Comparison of ENCODE assay signal across 22 mouse cellular contexts in the genomic region with DNA sequence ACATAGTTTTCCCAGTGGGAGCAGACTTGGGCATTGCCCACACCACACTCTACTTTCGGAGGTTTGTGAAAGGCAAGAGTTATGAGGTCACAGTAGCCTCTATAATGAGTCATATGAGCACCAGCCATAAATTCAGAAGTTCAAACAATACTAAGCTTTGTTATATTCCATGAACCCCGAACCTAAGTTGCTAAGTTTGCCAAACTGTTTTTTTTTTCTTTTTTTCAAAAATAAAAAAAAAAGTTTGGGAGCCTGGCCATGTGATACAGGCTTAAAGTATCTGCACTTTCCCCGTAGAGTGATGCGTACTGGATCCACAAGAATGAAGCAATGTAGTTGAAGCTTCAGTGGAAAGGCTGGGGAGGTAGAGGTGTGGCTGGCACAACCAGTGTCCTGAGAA. TPM values are rescaled to one million over a fixed set of nuclear protein-coding genes. Genes with fewer than 3 reads are reported as not detected.
"Had no signal": no experiment of that assay in that cellular context is flagged by ENCODE, and none has a peak within 500 bp of the region (broad histone marks: within the 10 kb centered on the region; RNA-seq: fewer than 3 reads in every experiment).

No protein-coding gene starts in this region.

- H3K27me3 ChIP-seq: limb, embryonic 13.5 days; liver, embryonic 12.5 days; liver, embryonic 15.5 days; lung, embryonic 15.5 days; megakaryocyte, embryonic 14.5 days; neural tube, embryonic 12.5 days; neural tube, embryonic 15.5 days; stomach, embryonic 15.5 days had no signal

- H3K9ac ChIP-seq: limb, embryonic 13.5 days; liver, embryonic 12.5 days; liver, embryonic 15.5 days; lung, embryonic 15.5 days; neural tube, embryonic 12.5 days; neural tube, embryonic 15.5 days; stomach, embryonic 15.5 days had no signal

- H3K36me3 ChIP-seq: limb, embryonic 10.5 days; limb, embryonic 13.5 days; liver, embryonic 12.5 days; liver, embryonic 15.5 days; lung, embryonic 15.5 days; midbrain, embryonic 10.5 days; neural tube, embryonic 12.5 days; neural tube, embryonic 15.5 days; stomach, embryonic 15.5 days had no signal

- H3K4me1 ChIP-seq: limb, embryonic 10.5 days; limb, embryonic 13.5 days; liver, embryonic 12.5 days; liver, embryonic 15.5 days; lung, embryonic 15.5 days; megakaryocyte, embryonic 14.5 days; midbrain, embryonic 10.5 days; neural tube, embryonic 12.5 days; neural tube, embryonic 15.5 days; stomach, embryonic 15.5 days had no signal

- ATAC-seq: liver, embryonic 12.5 days had no signal

- H3K27ac ChIP-seq: limb, embryonic 10.5 days; limb, embryonic 13.5 days; liver, embryonic 12.5 days; liver, embryonic 15.5 days; lung, embryonic 15.5 days; midbrain, embryonic 10.5 days; neural tube, embryonic 12.5 days; neural tube, embryonic 15.5 days; stomach, embryonic 15.5 days had no signal

- H3K4me3 ChIP-seq: limb, embryonic 10.5 days; limb, embryonic 13.5 days; liver, embryonic 12.5 days; liver, embryonic 15.5 days; lung, embryonic 15.5 days; megakaryocyte, embryonic 14.5 days; midbrain, embryonic 10.5 days; neural tube, embryonic 12.5 days; neural tube, embryonic 15.5 days; stomach, embryonic 15.5 days had no signal

- H3K4me2 ChIP-seq: limb, embryonic 13.5 days; liver, embryonic 12.5 days; liver, embryonic 15.5 days; lung, embryonic 15.5 days; neural tube, embryonic 12.5 days; neural tube, embryonic 15.5 days; stomach, embryonic 15.5 days had no signal

- DNase-seq: kidney, adult 18-20 months; kidney, postnatal 4 days; liver; lung, adult 18-20 months; lung, postnatal 10 days; lung, postnatal 36 days; midbrain, embryonic 14.5 days; right cerebral cortex, adult 18-20 months; right cerebral cortex, postnatal 25 days; spleen, adult 18-20 months; thymus, postnatal 36 days had no signal

- H3K9me3 ChIP-seq: limb, embryonic 10.5 days; liver, embryonic 12.5 days; liver, embryonic 15.5 days; lung, embryonic 15.5 days; neural tube, embryonic 15.5 days; stomach, embryonic 15.5 days had no signal

RNA-seq across cellular contexts. Expression of a gene that starts 36.9 kb away (rescaled TPM):
- total RNA-seq: layer of hippocampus, adult 18-20 months had no signal
- polyA plus RNA-seq: midbrain, embryonic 14.5 days had no signal
